Mouse (Mus musculus) stomach, postnatal 0 days (tissue): ENCODE data around the gene Galnt9.

Experiments used
- CTCF ChIP-seq: IDR thresholded peaks from 2 replicates; pipeline ENCODE4 v1.5.1; 2016; ENCODE audit warnings: antibody characterized with exemption, low read depth, mild to moderate bottlenecking, moderate library complexity
- EP300 ChIP-seq: optimal IDR thresholded peaks from 2 replicates; pipeline ENCODE3; 2016; ENCODE audit warnings: antibody characterized with exemption

DNA sequence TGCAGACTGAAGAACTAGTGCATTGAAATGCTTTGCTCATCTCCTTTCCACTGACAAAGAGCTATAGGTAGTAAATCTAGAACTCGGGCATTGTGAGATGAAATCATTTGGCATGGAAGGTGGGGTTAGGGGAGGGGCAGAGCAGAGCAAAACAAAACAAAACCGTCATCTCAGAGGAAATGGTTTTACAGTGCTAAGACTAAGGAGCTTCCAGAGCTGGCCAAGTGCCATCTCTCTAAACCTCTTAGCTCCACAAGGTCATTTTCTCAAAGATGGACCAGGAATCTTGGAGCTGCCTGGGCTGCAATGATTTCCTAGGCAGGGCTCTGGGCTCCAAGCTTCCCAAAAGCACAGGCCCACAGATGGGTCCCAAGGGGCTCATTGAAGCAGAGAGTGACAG, 53.3 kb downstream of the Galnt9 start:
- TF ChIP-seq CTCF = no peak
- TF ChIP-seq EP300 = no peak
